Mouse (Mus musculus): ENCODE measurements around the gene Stk4.

Gene Stk4

GRCm38 (mm10) chr2:164123169-164123766 lies 53.1 kb downstream of the Stk4 start:
- no peak for DNase-seq (ENCODE audit: extremely low read depth, low read depth, low spot score)

- DNase-seq (ENCODE audit: extremely low read depth, low read depth, low spot score), result no peak
Observed at GRCm38 (mm10) chr2:164126533-164126955, 56.4 kb downstream of the Stk4 start.

DNA sequence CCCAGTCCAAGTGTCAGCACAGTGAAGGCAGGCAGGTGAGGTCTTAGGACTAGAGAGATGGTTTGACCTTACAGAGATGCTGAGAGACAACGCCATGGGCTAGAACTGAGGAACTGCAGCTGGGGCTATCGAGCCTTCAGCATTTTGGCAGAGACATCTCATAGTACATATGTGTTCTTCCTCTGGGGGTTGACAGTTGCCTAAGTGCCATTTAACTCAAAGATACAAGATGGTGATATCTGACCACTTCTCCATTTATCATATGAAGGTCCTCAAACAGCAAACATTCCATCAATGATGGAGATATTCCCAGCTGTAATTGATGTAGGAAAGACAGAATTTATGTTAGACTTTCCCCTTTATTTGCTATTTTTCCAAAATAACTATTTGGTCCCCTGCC lies 57.2 kb downstream of the Stk4 start:
- DNase-seq (ENCODE audit: extremely low read depth, low read depth, low spot score), result no peak

DNA sequence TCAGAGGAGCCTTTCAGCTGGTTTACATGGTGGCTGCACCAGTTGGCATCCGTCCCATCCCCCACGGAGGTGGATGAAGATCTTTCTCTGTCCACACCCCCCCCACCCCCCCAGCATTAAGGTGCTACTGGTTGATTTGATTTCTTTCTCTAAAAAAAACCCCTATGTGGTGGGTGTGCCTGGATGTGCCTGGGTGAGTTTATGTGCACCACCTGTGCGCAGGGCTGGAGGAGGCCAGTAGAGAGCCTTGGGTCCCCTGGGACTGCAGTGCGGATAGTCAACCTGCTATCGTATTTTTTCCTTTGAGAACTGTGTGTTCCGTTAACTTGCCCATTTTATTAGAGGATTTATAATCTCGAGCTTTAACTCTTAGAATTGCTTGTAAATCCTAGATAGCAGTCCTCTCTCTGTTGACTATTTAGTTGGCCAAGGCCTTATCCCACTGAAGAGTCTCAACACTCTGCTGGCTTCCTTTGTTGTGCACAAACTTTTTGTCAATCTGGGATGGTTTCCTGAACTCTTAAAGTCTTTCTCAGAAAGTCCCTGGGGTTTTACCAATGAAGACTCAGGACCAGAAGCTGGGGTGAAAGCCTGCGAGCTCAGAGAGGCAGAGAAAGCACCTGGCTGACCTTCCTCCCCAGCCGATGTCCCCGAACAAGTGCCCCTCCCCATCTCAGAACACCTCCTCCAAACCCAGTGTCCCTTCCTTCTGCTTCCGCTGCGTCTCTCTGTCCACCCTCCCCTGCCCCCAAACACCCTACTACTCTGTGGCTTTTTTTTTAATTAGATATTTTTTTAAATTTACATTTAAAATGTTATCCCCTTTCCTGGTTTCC lies 58.7 kb downstream of the Stk4 start:
- no peak for DNase-seq (ENCODE audit: extremely low read depth, low read depth, low spot score)

DNA sequence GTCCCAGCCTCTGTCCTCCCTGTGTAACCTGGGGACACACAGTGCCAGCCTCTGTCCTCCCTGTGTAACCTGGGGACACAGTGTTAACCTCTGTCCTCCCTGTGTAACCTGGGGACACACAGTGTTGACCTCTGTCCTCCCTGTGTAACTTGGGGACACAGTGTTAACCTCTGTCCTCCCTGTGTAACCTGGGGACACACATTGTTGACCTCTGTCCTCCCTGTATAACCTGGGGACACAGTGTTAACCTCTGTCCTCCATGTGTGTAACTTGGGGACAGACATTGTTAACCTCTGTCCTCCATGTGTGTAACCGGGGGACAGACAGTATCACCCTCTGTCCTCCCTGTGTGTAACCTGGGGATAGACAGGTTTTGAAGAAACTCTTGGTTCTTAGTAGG lies 61.5 kb downstream of the Stk4 start:
- no peak for DNase-seq (ENCODE audit: extremely low read depth, low read depth, low spot score)

DNA sequence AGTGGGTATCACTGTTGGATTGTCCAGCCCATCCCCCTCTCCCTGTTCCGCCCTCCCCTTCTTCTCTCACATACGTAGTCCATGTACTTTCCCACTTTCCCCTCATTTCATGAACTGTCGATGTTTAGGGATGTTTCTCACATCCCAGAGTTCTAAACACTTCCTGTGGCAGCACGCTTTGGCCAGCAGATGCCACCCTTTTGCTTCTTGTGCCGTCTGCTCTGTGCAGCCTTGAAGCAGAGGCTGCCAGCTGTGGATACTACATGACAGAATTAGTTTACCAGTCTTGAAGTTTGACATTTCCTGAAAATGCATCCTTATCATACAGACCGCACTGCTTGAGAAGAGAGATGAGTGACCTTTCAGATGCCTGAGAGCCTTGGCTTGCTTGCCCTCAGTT lies 64.4 kb downstream of the Stk4 start:
- no peak for DNase-seq (ENCODE audit: extremely low read depth, low read depth, low spot score)

- DNase-seq (ENCODE audit: extremely low read depth, low read depth, low spot score), result no peak
Observed at GRCm38 (mm10) chr2:164135367-164135766, 65.2 kb downstream of the Stk4 start.

- no peak for DNase-seq (ENCODE audit: extremely low read depth, low read depth, low spot score)
Observed at GRCm38 (mm10) chr2:164136393-164136792, 66.3 kb downstream of the Stk4 start.

GRCm38 (mm10) chr2:164137754-164138153 lies 67.6 kb downstream of the Stk4 start:
- DNase-seq (ENCODE audit: extremely low read depth, low read depth, low spot score), result no peak

DNA sequence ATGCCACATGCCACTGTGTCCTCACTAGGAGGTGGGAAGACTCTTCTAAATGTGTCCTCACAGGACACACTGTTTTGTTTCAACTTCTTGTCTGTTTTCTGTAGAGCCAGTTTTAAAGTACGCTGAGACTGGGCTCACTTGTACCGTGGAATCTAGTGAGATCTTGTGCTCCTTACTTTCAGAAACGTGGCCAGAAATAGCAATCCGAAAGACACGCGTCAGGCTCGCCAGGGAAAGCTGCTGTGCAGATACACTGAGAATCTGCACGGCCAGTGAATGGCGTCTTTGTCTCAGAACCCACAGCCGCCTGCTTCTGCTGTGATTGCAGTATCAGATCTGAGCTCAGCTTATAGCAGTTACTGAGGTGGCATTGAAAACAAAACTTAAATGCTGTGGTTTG lies 71.9 kb downstream of the Stk4 start:
- DNase-seq (ENCODE audit: extremely low read depth, low read depth, low spot score), result no peak

DNA sequence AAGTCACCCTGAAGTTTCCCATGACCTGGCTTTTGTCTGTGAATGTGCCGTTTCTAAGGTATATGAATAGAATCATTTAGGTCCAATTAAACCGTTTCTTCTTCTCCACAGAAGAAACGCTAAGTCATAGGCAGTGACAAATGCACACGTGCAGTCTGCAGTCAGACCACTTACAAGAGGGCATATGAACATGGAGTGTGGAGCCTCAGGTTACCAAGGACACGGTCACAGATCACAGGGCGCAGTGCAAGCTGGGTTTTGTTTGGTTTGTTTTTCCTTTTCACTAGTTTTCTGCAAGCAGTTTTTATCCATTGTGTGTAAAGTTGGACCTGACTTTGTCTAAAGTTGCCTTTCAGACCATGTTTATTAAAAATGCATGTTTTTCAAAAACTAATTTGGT lies 73.9 kb downstream of the Stk4 start:
- DNase-seq (ENCODE audit: extremely low read depth, low read depth, low spot score), result no peak

DNA sequence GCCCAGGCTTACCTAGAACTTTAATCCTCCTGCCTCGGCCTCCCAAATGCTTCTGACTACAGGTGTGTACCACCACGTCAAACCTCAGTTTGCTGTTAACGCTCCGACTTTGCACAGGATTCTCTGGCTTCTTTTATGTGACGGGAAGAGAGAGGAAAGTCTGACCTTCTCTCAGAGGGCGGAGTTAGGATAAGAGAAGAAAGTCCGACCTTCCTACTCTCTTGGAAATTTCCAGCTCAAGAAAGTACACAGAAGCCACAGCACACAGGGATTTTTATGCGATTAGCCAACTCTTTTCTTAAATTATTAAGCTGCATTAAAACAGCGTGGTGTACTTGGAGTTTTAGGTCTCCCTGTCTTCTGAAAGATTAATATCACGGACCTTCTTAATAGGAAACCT lies 74.4 kb downstream of the Stk4 start:
- DNase-seq (ENCODE audit: extremely low read depth, low read depth, low spot score), result no peak

DNA sequence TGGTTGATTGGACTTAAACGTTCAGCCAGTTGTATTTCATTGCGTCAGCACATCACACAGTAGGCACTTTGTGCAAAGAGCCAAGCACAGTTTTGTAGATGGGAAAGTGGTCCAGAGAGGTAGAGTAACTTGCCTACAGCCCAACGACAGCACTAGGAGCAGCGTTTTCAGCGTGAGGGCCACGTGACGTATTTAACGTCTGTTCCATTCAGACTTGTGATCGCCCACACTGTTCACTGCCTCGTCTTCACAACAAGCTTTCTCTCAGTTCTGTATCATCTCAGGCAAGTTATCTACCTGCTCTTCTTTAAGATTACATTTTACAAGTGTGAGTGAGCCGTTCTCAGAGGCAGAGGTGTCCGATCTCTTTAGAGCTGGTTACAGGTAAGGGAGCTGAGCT lies 76.4 kb downstream of the Stk4 start:
- no peak for DNase-seq (ENCODE audit: extremely low read depth, low read depth, low spot score)

DNA sequence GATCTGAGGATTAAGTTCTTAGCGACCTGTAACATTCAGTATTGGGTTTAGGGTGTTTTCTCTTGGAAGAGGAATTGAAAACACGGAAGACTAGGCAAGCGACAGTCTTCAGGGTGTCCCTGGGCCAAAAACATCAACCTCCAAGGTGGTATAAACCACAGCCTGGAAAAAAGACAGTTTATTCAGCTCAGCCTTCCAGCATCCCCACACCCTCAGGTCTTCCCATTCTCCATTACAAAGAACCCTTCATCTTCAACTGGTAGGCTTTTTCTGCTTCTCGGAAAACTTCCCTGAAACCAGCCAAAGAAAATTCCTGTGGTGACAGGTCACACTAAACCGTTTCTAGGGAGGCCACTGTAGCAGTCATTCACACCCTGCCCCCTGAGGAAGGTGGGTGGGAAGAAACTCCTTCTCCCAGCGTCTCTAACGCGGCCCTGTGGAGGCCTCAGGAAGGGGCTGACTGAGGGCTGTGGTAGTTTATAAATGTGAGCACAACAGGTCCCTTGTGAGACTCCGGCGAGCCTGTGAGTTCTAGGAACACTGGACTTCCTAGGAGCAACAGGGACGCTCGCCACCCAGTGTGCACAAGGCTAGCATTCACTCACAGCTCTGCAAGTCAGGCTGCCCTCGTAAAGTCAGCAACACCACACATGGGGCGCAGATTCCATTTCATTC lies 80.1 kb downstream of the Stk4 start:
- DNase-seq (ENCODE audit: extremely low read depth, low read depth, low spot score), result no peak

GRCm38 (mm10) chr2:164152341-164152740 lies 82.2 kb downstream of the Stk4 start:
- no peak for DNase-seq (ENCODE audit: extremely low read depth, low read depth, low spot score)

- DNase-seq (ENCODE audit: extremely low read depth, low read depth, low spot score), result no peak
Observed at GRCm38 (mm10) chr2:164154007-164154406, 83.9 kb downstream of the Stk4 start.

GRCm38 (mm10) chr2:164156158-164156557 lies 86.0 kb downstream of the Stk4 start:
- no peak for DNase-seq (ENCODE audit: extremely low read depth, low read depth, low spot score)

GRCm38 (mm10) chr2:164158838-164159237 lies 88.7 kb downstream of the Stk4 start:
- no peak for DNase-seq (ENCODE audit: extremely low read depth, low read depth, low spot score)

GRCm38 (mm10) chr2:164161515-164162055 lies 91.5 kb downstream of the Stk4 start:
- DNase-seq (ENCODE audit: extremely low read depth, low read depth, low spot score), result no peak

DNA sequence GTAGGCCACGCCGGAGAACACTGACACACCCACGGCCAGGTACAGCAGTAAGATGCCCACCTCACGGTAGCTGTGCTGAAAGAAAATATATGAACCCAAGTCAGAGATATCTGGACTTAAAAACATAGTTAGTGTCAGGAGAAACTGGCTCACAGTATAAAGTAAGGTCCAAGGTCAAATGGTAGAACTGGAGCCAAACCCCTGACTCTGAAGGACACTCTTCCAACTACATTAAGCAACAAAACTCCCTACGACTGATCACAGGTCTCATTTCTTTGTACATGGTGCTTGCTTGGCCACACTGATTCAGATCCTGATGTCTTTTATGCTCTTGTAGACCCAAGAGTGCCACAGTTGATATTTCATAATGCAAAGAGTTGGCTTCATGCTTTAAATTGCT lies 94.8 kb downstream of the Stk4 start:
- DNase-seq (ENCODE audit: extremely low read depth, low read depth, low spot score), result no peak

DNA sequence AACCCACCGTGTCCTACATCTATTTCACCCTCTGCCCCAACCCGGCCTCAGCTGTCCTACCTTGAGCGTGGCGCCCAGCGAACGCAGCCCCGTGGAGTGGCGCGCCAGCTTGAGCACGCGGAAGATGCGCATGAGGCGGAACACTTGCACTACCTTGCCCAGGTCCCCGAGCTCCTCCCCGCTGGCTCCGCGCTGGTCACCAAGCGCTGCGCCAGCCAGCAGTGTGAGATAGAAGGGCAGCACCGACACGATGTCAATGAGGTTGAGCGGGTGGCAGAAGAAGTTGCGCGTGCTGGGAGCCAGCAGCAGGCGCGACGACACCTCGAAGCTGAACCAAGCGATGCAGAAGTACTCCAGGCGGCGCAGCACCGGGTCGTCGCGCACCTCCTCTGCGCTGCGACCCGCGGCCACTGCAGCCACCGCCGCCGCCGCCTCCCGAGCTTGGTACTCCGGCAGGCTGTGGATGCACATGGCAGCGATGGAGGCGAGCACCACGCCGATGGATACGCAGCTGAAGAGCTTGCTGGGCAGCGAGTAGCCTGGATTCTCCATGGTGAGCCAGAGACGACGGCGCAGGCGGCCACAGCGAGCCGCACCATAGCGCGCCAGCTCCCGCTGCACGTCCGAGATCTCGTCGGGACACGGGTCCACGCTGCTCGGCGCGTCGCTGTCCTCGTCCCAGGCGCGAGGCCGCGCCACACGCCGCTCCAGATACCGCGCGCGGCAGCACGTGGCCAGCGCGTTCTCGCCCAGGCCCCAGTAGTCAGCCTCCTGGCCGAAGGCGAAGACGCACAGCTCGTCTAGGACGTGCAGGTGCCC lies 97.8 kb downstream of the Stk4 start:
- no peak for DNase-seq (ENCODE audit: extremely low read depth, low read depth, low spot score)
